Mouse (Mus musculus): Measurements from ENCODE around the gene Mylk4. TPM values are rescaled to one million over a fixed set of nuclear protein-coding genes. Genes with fewer than 3 reads are reported as not detected.
A peak's percentile ranks its signal among the peaks of the same experiment; 100 is the strongest.

Mylk4 gene
- polyA plus RNA-seq (2014; fragmentation: Nextera tagmentation; extraction: Ambion mirVana) = 1.8 and 2.3 TPM in 2 replicates

DNA sequence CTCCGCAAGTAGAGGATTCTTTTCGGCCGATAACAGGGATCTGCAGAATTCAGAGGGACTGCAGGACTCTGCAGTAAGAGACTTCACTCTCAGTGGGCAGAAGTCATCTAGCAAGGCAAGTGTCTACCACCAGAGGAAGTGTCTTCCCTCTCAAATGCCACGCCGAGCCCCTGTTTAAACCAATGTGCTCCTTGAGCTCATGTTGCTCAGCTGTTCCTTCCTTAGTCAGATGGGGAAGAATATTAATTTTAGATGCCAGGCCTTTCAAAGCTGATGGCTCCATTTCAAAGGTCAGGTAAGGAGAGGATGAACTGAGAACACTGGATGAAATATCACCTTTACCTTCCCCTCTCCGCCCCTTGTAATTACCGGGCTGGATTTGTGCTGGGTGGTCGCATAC is at the start of gene Mylk4:
Gene Mylk4 (minus strand): TSS at position 139 of the 400 bp plus-strand sequence.
- Histone ChIP-seq H3K4me1 (ENCODE audit: control insufficient read depth, insufficient read depth, low read length) (no peaks in the 10 kb centered on the region), H3K36me3 (ENCODE audit: control insufficient read depth, insufficient read depth, low read length) (no peaks in the 10 kb centered on the region), H3K4me3 (ENCODE audit: low read depth, low read length) (no peak within 1 kb of the TSS), H3K4me2 (ENCODE audit: low read depth) (no peak within 1 kb of the TSS), H3K27ac (ENCODE audit: low read depth, low read length) (no peak within 1 kb of the TSS), H3K9ac (ENCODE audit: low read length) (no peak within 1 kb of the TSS), H3K27me3 (ENCODE audit: control insufficient read depth, insufficient read depth, low read length) (no peaks in the 10 kb centered on the region), H3K9me3 (ENCODE audit: control insufficient read depth, low read length) (no peaks in the 10 kb centered on the region)
- 89% methylated on average over 8 of the region's 8 CpGs for WGBS
- DNase-seq (ENCODE audit: low spot score) = no peak
- ATAC-seq (ENCODE audit: insufficient read depth, low FRiP score, low TSS enrichment) = no peak

DNA sequence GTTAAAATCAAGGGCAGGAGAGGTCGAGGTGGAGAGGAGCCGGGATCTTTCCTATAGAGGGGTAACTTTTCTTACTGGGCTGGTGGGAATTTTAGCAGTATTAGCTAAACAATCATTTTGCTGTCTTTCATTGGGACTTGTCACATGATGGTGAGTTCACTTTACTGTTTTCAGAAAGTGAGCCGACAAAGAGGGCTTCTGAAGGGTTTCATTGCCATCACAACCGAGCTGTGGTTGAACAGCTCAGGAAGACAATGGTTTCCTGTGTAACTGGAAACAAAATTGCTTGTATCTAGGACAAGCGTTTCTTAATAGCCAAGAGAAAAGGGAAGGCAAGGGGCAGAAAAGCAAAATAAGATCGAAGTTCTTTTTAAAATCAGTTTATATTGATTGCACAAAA is 49.5 kb upstream of the Mylk4 start:
- Histone ChIP-seq H3K36me3 (ENCODE audit: control insufficient read depth, insufficient read depth, low read length) (no peaks in the 10 kb centered on the region), H3K9me3 (ENCODE audit: control insufficient read depth, low read length) (no peaks in the 10 kb centered on the region), H3K4me2 (ENCODE audit: low read depth) (no peak overlapping the region), H3K4me3 (ENCODE audit: low read depth, low read length) (no peak overlapping the region), H3K27ac (ENCODE audit: low read depth, low read length) (no peak overlapping the region), H3K9ac (ENCODE audit: low read length) (no peak overlapping the region), H3K4me1 (ENCODE audit: control insufficient read depth, insufficient read depth, low read length) (no peaks in the 10 kb centered on the region), H3K27me3 (ENCODE audit: control insufficient read depth, insufficient read depth, low read length) (no peaks in the 10 kb centered on the region)
- DNase-seq (ENCODE audit: low spot score) (no peak), ATAC-seq (ENCODE audit: insufficient read depth, low FRiP score, low TSS enrichment) (no peak)
- 77% methylated on average over 6 of the region's 6 CpGs for WGBS

DNA sequence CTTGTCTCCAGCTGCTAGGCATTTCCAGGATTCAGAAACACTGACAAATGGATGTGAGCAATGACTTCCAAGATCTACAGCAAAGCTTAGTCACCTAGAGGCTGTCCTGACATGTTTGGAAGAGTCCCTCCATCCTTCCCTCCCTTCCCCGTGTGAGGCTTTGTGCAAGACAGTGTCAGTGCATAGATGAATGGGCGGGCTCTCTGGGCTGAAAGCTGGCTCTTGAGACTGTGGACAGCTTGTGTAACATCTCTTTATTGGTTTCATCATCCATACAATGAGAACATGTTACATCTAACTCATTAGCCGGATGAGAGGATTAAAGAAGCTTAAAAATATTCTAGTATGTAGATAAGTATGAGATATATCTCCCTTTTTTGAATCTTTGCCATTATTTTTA is 49.0 kb upstream of the Mylk4 start:
- ATAC-seq (ENCODE audit: insufficient read depth, low FRiP score, low TSS enrichment) = no peak

DNA sequence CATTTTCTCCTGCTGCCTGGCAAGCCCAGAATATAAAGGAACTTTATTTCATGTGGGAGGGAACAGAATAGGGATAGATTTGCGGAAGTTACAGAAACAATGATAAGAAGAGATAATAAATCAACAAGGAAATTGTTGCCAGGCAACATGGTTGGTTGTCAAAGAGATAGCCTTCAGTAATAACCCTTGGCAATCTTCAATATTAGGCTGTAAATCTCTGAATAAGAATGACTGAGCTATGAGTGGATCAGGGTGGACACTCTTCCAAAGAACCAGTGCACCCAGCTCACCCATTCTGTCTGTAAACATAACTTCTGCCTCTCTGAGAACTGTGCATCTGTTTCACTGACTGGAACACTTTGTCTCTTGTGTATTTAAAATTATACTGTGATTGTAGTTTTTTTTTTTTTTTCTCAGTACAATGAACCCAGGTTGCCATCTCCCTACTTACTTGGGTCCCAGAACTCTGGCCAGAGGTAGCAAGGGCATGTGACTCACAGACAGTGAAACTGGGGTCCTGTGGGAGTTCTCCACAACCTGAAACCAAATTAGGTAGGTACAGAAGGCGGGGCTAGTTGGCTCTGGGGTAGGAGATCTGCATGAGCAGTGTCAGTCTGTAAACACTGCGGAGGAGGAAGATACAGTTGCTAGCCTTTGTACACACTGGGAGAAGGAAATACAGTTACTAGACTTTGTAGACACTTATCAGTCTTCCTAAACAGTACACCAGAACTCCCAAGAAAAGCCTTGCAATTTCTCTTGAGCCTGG is 47.9 kb upstream of the Mylk4 start:
- Histone ChIP-seq H3K9me3 (ENCODE audit: control insufficient read depth, low read length) (no peaks in the 10 kb centered on the region), H3K4me2 (ENCODE audit: low read depth) (no peak overlapping the region), H3K36me3 (ENCODE audit: control insufficient read depth, insufficient read depth, low read length) (no peaks in the 10 kb centered on the region), H3K9ac (ENCODE audit: low read length) (no peak overlapping the region), H3K4me3 (ENCODE audit: low read depth, low read length) (no peak overlapping the region), H3K27ac (ENCODE audit: low read depth, low read length) (no peak overlapping the region), H3K4me1 (ENCODE audit: control insufficient read depth, insufficient read depth, low read length) (no peaks in the 10 kb centered on the region), H3K27me3 (ENCODE audit: control insufficient read depth, insufficient read depth, low read length) (no peaks in the 10 kb centered on the region)
- DNase-seq (ENCODE audit: low spot score) = no peak
- no peak for ATAC-seq (ENCODE audit: insufficient read depth, low FRiP score, low TSS enrichment)
- WGBS = 81% methylated on average over 3 of the region's 3 CpGs

More for the DNA sequence above, 49.0 kb upstream of the Mylk4 start:
- Histone ChIP-seq H3K9ac (ENCODE audit: low read length) (no peak overlapping the region), H3K4me3 (ENCODE audit: low read depth, low read length) (no peak overlapping the region), H3K27me3 (ENCODE audit: control insufficient read depth, insufficient read depth, low read length) (no peaks in the 10 kb centered on the region), H3K4me2 (ENCODE audit: low read depth) (no peak overlapping the region), H3K9me3 (ENCODE audit: control insufficient read depth, low read length) (no peaks in the 10 kb centered on the region), H3K4me1 (ENCODE audit: control insufficient read depth, insufficient read depth, low read length) (no peaks in the 10 kb centered on the region), H3K27ac (ENCODE audit: low read depth, low read length) (no peak overlapping the region), H3K36me3 (ENCODE audit: control insufficient read depth, insufficient read depth, low read length) (no peaks in the 10 kb centered on the region)
- DNase-seq (ENCODE audit: low spot score) = no peak
- WGBS = 74% methylated on average over 3 of the region's 3 CpGs

DNA sequence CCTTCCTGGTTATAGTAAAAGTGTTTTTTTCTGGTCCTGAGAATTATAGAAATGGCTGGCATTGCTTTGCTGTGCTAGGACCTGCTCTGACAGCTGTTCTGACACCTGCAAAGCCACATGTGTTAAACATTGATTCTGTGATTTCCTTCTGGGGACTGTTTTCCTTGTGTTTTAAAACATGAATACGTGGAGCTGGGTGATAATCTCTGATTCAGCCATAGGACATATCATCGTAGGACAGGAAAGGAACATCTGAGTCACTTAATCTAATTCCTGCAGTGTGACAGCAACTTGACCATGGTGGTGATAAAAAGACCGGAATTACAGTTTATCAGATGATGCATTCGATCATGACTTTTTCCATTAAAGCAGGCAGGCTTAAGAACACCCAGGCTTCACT is 45.1 kb upstream of the Mylk4 start:
- H3K4me3 ChIP-seq (ENCODE audit: low read depth, low read length) = no peak overlapping the region
- DNase-seq (ENCODE audit: low spot score) = no peak
- WGBS = 88% methylated on average over 4 of the region's 4 CpGs
- H3K4me1 ChIP-seq (ENCODE audit: control insufficient read depth, insufficient read depth, low read length) = no peaks in the 10 kb centered on the region
- H3K9me3 ChIP-seq (ENCODE audit: control insufficient read depth, low read length) = no peaks in the 10 kb centered on the region
- H3K27ac ChIP-seq (ENCODE audit: low read depth, low read length) = no peak overlapping the region
- no peak for ATAC-seq (ENCODE audit: insufficient read depth, low FRiP score, low TSS enrichment)
- no peaks in the 10 kb centered on the region for H3K27me3 ChIP-seq (ENCODE audit: control insufficient read depth, insufficient read depth, low read length)
- no peaks in the 10 kb centered on the region for H3K36me3 ChIP-seq (ENCODE audit: control insufficient read depth, insufficient read depth, low read length)
- no peak overlapping the region for H3K4me2 ChIP-seq (ENCODE audit: low read depth)
- H3K9ac ChIP-seq (ENCODE audit: low read length) = no peak overlapping the region

DNA sequence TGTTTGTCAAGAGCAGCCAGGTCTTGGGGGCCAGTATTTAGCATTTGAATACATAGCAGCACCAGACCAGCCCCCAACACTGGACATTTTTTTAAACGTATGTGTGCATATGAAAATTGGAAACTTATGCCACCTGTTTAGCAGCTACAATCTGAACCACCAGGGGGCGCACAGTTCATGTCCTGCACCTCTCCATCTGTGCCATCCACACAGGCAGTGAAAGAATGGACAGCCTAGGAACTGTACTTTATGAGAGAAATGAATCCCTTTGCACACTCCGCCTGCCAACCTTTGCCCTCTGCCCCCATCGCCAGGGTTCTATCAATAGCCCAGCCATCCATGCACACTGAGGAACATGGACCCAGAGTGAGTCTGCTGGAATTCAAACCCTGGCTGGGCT is 44.2 kb upstream of the Mylk4 start:
- ATAC-seq (ENCODE audit: insufficient read depth, low FRiP score, low TSS enrichment) (no peak), DNase-seq (ENCODE audit: low spot score) (peak; percentile 38)
- Histone ChIP-seq H3K27me3 (ENCODE audit: control insufficient read depth, insufficient read depth, low read length) (no peaks in the 10 kb centered on the region), H3K36me3 (ENCODE audit: control insufficient read depth, insufficient read depth, low read length) (no peaks in the 10 kb centered on the region), H3K9ac (ENCODE audit: low read length) (no peak overlapping the region), H3K4me1 (ENCODE audit: control insufficient read depth, insufficient read depth, low read length) (no peaks in the 10 kb centered on the region), H3K9me3 (ENCODE audit: control insufficient read depth, low read length) (no peaks in the 10 kb centered on the region), H3K4me2 (ENCODE audit: low read depth) (no peak overlapping the region), H3K4me3 (ENCODE audit: low read depth, low read length) (no peak overlapping the region), H3K27ac (ENCODE audit: low read depth, low read length) (no peak overlapping the region)
- WGBS = 55% methylated on average over 4 of the region's 4 CpGs

DNA sequence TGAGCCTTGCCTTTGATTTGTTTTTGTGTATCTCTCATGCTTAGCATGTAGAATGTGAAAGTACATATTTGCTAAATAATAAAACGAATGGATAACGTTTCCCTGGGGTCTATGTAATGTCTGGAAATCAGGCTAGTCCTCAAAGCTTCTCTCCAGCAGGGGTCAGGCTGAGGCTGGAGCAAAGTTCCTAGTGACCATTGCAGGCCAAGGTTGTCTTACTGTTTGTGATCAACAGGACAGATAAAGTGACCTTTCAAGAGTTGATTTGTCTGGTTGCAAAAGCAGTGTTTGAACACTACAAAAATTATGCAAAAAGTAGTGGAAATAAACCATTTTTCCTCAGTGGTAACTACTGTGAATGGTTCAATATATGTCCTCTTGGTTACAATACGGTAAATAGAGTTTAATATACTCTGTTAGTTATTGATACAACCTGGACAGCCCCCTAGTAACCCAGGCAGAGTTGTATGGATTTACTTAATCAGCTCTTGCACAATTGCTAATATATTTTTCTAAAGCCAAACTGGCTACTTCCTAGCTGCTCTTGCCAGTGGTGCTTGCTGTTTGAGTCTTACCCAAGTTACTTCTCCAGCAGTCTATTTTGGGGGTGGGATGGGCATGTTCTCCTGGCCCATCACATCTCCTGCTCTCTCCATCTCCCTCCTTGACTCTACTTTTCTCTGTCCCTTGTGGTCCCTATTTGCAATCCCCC is 43.5 kb upstream of the Mylk4 start:
- no peaks in the 10 kb centered on the region for H3K9me3 ChIP-seq (ENCODE audit: control insufficient read depth, low read length)
- H3K9ac ChIP-seq (ENCODE audit: low read length) = no peak overlapping the region
- ATAC-seq (ENCODE audit: insufficient read depth, low FRiP score, low TSS enrichment) (no peak), DNase-seq (ENCODE audit: low spot score) (no peak)
- no peaks in the 10 kb centered on the region for H3K4me1 ChIP-seq (ENCODE audit: control insufficient read depth, insufficient read depth, low read length)
- no peaks in the 10 kb centered on the region for H3K36me3 ChIP-seq (ENCODE audit: control insufficient read depth, insufficient read depth, low read length)
- 77% methylated on average over 3 of the region's 3 CpGs for WGBS
- no peaks in the 10 kb centered on the region for H3K27me3 ChIP-seq (ENCODE audit: control insufficient read depth, insufficient read depth, low read length)
- H3K27ac ChIP-seq (ENCODE audit: low read depth, low read length) = no peak overlapping the region
- no peak overlapping the region for H3K4me3 ChIP-seq (ENCODE audit: low read depth, low read length)
- H3K4me2 ChIP-seq (ENCODE audit: low read depth) = no peak overlapping the region

DNA sequence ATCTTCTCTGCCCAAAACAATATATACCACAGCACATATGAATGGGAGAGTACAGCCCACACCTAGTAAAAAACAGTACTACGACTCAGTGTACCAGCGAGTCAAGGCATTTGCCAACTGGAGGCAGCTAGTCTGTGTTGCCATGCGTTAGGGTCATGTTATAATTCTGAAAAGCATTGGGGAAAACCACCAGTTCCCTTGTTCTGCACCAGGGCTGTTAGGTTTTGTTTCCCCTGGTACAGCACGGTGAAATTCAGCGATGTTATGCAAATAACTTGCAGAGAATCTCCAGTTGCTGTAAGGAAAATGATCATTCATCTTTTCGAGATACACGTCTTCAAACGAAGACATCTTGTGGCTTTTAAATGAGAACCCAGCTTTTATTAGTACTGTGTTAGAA is 41.8 kb upstream of the Mylk4 start:
- no peaks in the 10 kb centered on the region for H3K9me3 ChIP-seq (ENCODE audit: control insufficient read depth, low read length)
- no peaks in the 10 kb centered on the region for H3K4me1 ChIP-seq (ENCODE audit: control insufficient read depth, insufficient read depth, low read length)
- ATAC-seq (ENCODE audit: insufficient read depth, low FRiP score, low TSS enrichment) (no peak), DNase-seq (ENCODE audit: low spot score) (no peak)
- H3K4me3 ChIP-seq (ENCODE audit: low read depth, low read length) = no peak overlapping the region
- peaks cover 3% of the 10 kb centered on the region; the same call in 1 of the 2 replicates for H3K36me3 ChIP-seq (ENCODE audit: control insufficient read depth, insufficient read depth, low read length)
- 93% methylated on average over 8 of the region's 8 CpGs for WGBS
- H3K27ac ChIP-seq (ENCODE audit: low read depth, low read length) = no peak overlapping the region
- H3K27me3 ChIP-seq (ENCODE audit: control insufficient read depth, insufficient read depth, low read length) = no peaks in the 10 kb centered on the region
- no peak overlapping the region for H3K9ac ChIP-seq (ENCODE audit: low read length)
- no peak overlapping the region for H3K4me2 ChIP-seq (ENCODE audit: low read depth)

Measured in neural tube, embryonic 11.5 days (tissue).